8 mouse cellular contexts compared by ENCODE assay signal in genomic region chr7:31139765-31140164, GRCm38 (mm10). TPM values are rescaled to one million over a fixed set of nuclear protein-coding genes. Genes with fewer than 3 reads are reported as not detected.
DNase-seq lines count a peak whose midpoint lies in the region; ATAC-seq and TF ChIP-seq lines count a peak whose summit lies in the region.

No protein-coding gene starts in this region.

- peaks cover 97% of the 10 kb centered on the region for H3K36me3 ChIP-seq in G1E (replicated peaks)
- H3K36me3 ChIP-seq in midbrain, embryonic 12.5 days: peaks cover 90% of the 10 kb centered on the region
- peaks cover 59% of the 10 kb centered on the region for H3K36me3 ChIP-seq in stomach, postnatal 0 days (ENCODE audit: control insufficient read depth, insufficient read depth, low read length)

- no peaks in the 10 kb centered on the region for H3K27me3 ChIP-seq in G1E (ENCODE audit: insufficient read depth, low read length)
- H3K27me3 ChIP-seq in midbrain, embryonic 12.5 days: no peaks in the 10 kb centered on the region
- H3K27me3 ChIP-seq in stomach, postnatal 0 days (ENCODE audit: control insufficient read depth, insufficient read depth, low read length): no peaks in the 10 kb centered on the region

- intact Hi-C loops in heart, postnatal 10 days (cut with DNase I): loop anchor here (1.0 to 2.0 kb wide), 2 partner anchors 33 to 37 kb away; no protein-coding TSS in a partner anchor

- no peak for TF ChIP-seq EP300 in stomach, postnatal 0 days (optimal IDR thresholded peaks at IDR 0.05)

- H3K27ac ChIP-seq in midbrain, embryonic 12.5 days (replicated peaks): no peak overlapping the region
- no peak overlapping the region for H3K27ac ChIP-seq in stomach, postnatal 0 days (replicated peaks)

- H3K9ac ChIP-seq in midbrain, embryonic 12.5 days (replicated peaks): no peak overlapping the region
- no peak overlapping the region for H3K9ac ChIP-seq in stomach, postnatal 0 days (ENCODE audit: low read length)

- H3K4me1 ChIP-seq in G1E (ENCODE audit: insufficient read depth, low read depth, low read length): no peaks in the 10 kb centered on the region
- no peaks in the 10 kb centered on the region for H3K4me1 ChIP-seq in midbrain, embryonic 12.5 days
- no peaks in the 10 kb centered on the region for H3K4me1 ChIP-seq in stomach, postnatal 0 days (replicated peaks; ENCODE audit: control insufficient read depth, insufficient read depth)

- WGBS in midbrain, embryonic 12.5 days: 67% methylated on average over 5 of the region's 5 CpGs
- 53% methylated on average over 5 of the region's 5 CpGs for WGBS in stomach, postnatal 0 days

- TF ChIP-seq CTCF in G1E (IDR thresholded peaks at IDR 0.05; ENCODE audit: low read depth, low read length): peak; percentile 27; the same call in 1 of the 2 replicates
- peak; percentile 86 for TF ChIP-seq CTCF in stomach, postnatal 0 days (IDR thresholded peaks at IDR 0.05; ENCODE audit: low read depth)

- H3K4me2 ChIP-seq in midbrain, embryonic 12.5 days (replicated peaks): no peak overlapping the region
- no peak overlapping the region for H3K4me2 ChIP-seq in stomach, postnatal 0 days (replicated peaks; ENCODE audit: low read depth)

- H3K9me3 ChIP-seq in G1E (replicated peaks): peaks cover 49% of the 10 kb centered on the region
- H3K9me3 ChIP-seq in midbrain, embryonic 12.5 days: no peaks in the 10 kb centered on the region
- no peaks in the 10 kb centered on the region for H3K9me3 ChIP-seq in stomach, postnatal 0 days (ENCODE audit: control insufficient read depth, low read length)

- peak; percentile 67 for ATAC-seq in G1E (ENCODE audit: extremely low read depth, insufficient number of reproducible peaks, low FRiP score, poor library complexity, severe bottlenecking)
- peak; percentile 45; the same call in 1 of the 2 replicates for ATAC-seq in midbrain, embryonic 12.5 days (ENCODE audit: low FRiP score, low read depth)
- peak; percentile 53 for ATAC-seq in stomach, postnatal 0 days (ENCODE audit: low FRiP score, low TSS enrichment)

- H3K4me3 ChIP-seq in G1E (ENCODE audit: low read depth, low read length): no peak overlapping the region
- H3K4me3 ChIP-seq in midbrain, embryonic 12.5 days: no peak overlapping the region
- no peak overlapping the region for H3K4me3 ChIP-seq in stomach, postnatal 0 days (ENCODE audit: low read depth, low read length)

- peak; percentile 94 for DNase-seq in heart, adult 11 months
- DNase-seq in heart, adult 9 months (ENCODE audit: low spot score in 2 of 2): no peak
- DNase-seq in G1E (ENCODE audit: low spot score): no peak
- DNase-seq in cerebellum, postnatal 36 days: peak; percentile 78 to 79
- peak; percentile 76 to 81 for DNase-seq in heart, postnatal 10 days
- peak; percentile 45 to 64 for DNase-seq in layer of hippocampus, postnatal 25 days (ENCODE audit: extremely low spot score in 1 of 2, low spot score in 1 of 2)
- peak; percentile 71 for DNase-seq in stomach, postnatal 0 days (ENCODE audit: low spot score)

RNA-seq across cellular contexts. Expression of gene Scn1b, which starts 13.0 kb away (rescaled TPM):
- total RNA-seq in G1E (2014; fragmentation: Nextera tagmentation) (not detected in 2 replicates), G1E (2017) (not detected in 2 replicates)
- polyA plus RNA-seq in G1E (2012): not detected in 2 replicates
- total RNA-seq in heart, postnatal 10 days (2021): 10 to 100 TPM; 13.2 to 13.9 TPM
- total RNA-seq in layer of hippocampus, postnatal 25 days (2021): 100 to 1,000 TPM; 548 to 608 TPM
- polyA plus RNA-seq in midbrain, embryonic 12.5 days (2016; fragmentation: Nextera tagmentation; extraction: Ambion mirVana): 1.7 and 1.8 TPM in 2 replicates
- polyA plus RNA-seq in stomach, postnatal 0 days (2015; fragmentation: Nextera tagmentation; extraction: Ambion mirVana): 2.3 and 2.5 TPM in 2 replicates

RNA-seq across cellular contexts. Expression of gene Gramd1a, which starts 15.9 kb away (rescaled TPM):
- total RNA-seq in G1E (2014; fragmentation: Nextera tagmentation) (38.4 and 52.7 TPM in 2 replicates), G1E (2017) (19.2 and 19.4 TPM in 2 replicates)
- polyA plus RNA-seq in G1E (2012): 56.7 and 65.4 TPM in 2 replicates
- 10 to 100 TPM; 25.6 to 31.4 TPM for total RNA-seq in heart, postnatal 10 days (2021)
- 100 to 1,000 TPM; 108 to 126 TPM for total RNA-seq in layer of hippocampus, postnatal 25 days (2021)
- 186 and 194 TPM in 2 replicates for polyA plus RNA-seq in midbrain, embryonic 12.5 days (2016; fragmentation: Nextera tagmentation; extraction: Ambion mirVana)
- polyA plus RNA-seq in stomach, postnatal 0 days (2015; fragmentation: Nextera tagmentation; extraction: Ambion mirVana): 14.4 and 17.4 TPM in 2 replicates

RNA-seq across cellular contexts. Expression of gene Hpn, which starts 24.7 kb away (rescaled TPM):
- not detected in 2 replicates for total RNA-seq in G1E (2014; fragmentation: Nextera tagmentation)
- total RNA-seq in G1E (2017): 0.87 TPM in 1 of 2 replicates, not detected in the other
- not detected in 2 replicates for polyA plus RNA-seq in G1E (2012)
- total RNA-seq in heart, postnatal 10 days (2021): 1 to 10 TPM; 2.5 to 3.0 TPM
- 1 to 10 TPM; 2.3 to 4.2 TPM for total RNA-seq in layer of hippocampus, postnatal 25 days (2021)
- polyA plus RNA-seq in midbrain, embryonic 12.5 days (2016; fragmentation: Nextera tagmentation; extraction: Ambion mirVana): 0.41 and 0.63 TPM in 2 replicates
- 17.9 and 21.7 TPM in 2 replicates for polyA plus RNA-seq in stomach, postnatal 0 days (2015; fragmentation: Nextera tagmentation; extraction: Ambion mirVana)

Comparison
In these comparisons a context has a peak if more than half of its experiments do, and no peak if none do; other contexts are left out.
1. DNase-seq: peak in heart, adult 11 months (single experiment), cerebellum, postnatal 36 days (2 of 2), heart, postnatal 10 days (2 of 2), layer of hippocampus, postnatal 25 days (2 of 2) and stomach, postnatal 0 days (single experiment); none in heart, adult 9 months (0 of 2) and G1E (single experiment).
2. RNA of gene Scn1b, which starts 13.0 kb away (total RNA-seq): 548 to 608 TPM in layer of hippocampus, postnatal 25 days; 13.2 to 13.9 TPM in heart, postnatal 10 days and not detected in G1E; every median in the first group is over 10 times any median in the second.
3. Peak in every context shown above with its lines, with median percentiles within 50 percentile points of each other: ATAC-seq.